Mouse (Mus musculus) C2C12 (cell line): ENCODE measurements around the gene Epn2. TPM values are rescaled to one million over a fixed set of nuclear protein-coding genes. Genes with fewer than 3 reads are reported as not detected.
A peak's percentile ranks its signal among the peaks of the same experiment; 100 is the strongest.

Experiments
- H3K27me3 ChIP-seq: one replicate; pipeline ENCODE4 v1.6.1; 2011; ENCODE audit not compliant: control insufficient read depth, insufficient read depth, insufficient read length
- H3K36me3 ChIP-seq: one replicate; pipeline ENCODE4 v1.6.1; 2011; ENCODE audit not compliant: control insufficient read depth, insufficient read depth
- H3K4me3 ChIP-seq: one replicate; pipeline ENCODE4 v1.5.1; 2011; ENCODE audit warnings: mild to moderate bottlenecking, control low read depth; ENCODE audit not compliant: poor library complexity, insufficient read depth, severe bottlenecking
- H3K79me2 ChIP-seq: one replicate; pipeline ENCODE4 v1.6.1; 2011; ENCODE audit not compliant: control insufficient read depth, insufficient read depth
- H3K79me3 ChIP-seq: one replicate; pipeline ENCODE4 v1.6.1; 2011; ENCODE audit warnings: low read depth, control low read depth
- H3ac ChIP-seq: one replicate; pipeline ENCODE3; 2011; ENCODE audit warnings: low read depth; ENCODE audit not compliant: control insufficient read depth, insufficient read length
- CEBPB ChIP-seq: IDR thresholded peaks from one replicate; pipeline ENCODE4 v1.6.1; 2011; ENCODE audit warnings: low read depth, mild to moderate bottlenecking, control low read depth, moderate library complexity
- CTCF ChIP-seq: IDR thresholded peaks from one replicate; pipeline ENCODE4 v1.5.1; 2011; ENCODE audit not compliant: control insufficient read depth, insufficient read depth, insufficient read length
- FOSL1 ChIP-seq: IDR thresholded peaks from one replicate; pipeline ENCODE4 v1.8.0; 2011; ENCODE audit warnings: mild to moderate bottlenecking, low read length; ENCODE audit not compliant: poor library complexity, insufficient read depth, severe bottlenecking
- MAX ChIP-seq: IDR thresholded peaks from one replicate; pipeline ENCODE4 v1.6.1; 2011; ENCODE audit warnings: mild to moderate bottlenecking, control low read depth
- MYOD1 ChIP-seq: IDR thresholded peaks from one replicate; pipeline ENCODE4 v1.6.1; 2011; ENCODE audit warnings: low read depth; ENCODE audit not compliant: control insufficient read depth, insufficient read length
- MYOG ChIP-seq: IDR thresholded peaks from one replicate; pipeline ENCODE4 v1.6.1; 2011; ENCODE audit not compliant: control insufficient read depth, insufficient read length; ENCODE audit errors: extremely low read depth
- USF1 ChIP-seq: IDR thresholded peaks from one replicate; pipeline ENCODE4 v1.6.1; 2011; ENCODE audit warnings: low read depth, mild to moderate bottlenecking, control low read depth, moderate library complexity
- polyA plus RNA-seq: library from polyadenylated mRNA; unstranded; fragments of >200 nt; fragmentation: generic; extraction: Trizol; gene quantifications from one replicate; pipeline ENCODE4 v1.2.1, GENCODE M21; 2012; ENCODE audit warnings: missing spikeins

The Epn2 gene
- polyA plus RNA-seq, 1 experiment, result 21.1 TPM

DNA sequence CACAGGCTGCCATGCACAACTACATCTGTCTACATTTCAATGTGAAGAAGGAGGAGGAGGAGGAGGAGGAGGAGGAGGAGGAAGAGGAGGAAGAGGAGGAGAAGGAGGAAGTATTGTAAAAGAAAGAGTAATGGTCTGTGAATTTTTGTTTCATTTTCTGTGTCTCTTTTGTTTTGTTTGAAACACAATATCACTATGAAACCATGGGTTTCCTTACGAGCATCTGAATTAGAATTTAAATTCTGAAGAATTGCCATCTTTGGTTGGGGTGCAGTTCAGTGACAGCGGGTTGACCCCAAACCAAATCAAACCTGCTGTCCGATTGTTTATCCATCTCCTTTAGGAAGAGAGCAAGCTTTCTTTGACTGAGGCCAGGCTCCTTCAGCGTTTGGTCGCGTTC, 39.9 kb upstream of the Epn2 start:
- no peaks in the 10 kb centered on the region for H3K36me3 ChIP-seq
- no peaks in the 10 kb centered on the region for H3K27me3 ChIP-seq
- H3K4me3 ChIP-seq, result no peak overlapping the region
- no peaks in the 10 kb centered on the region for H3K79me2 ChIP-seq
- peak overlapping the region; percentile 13 for H3ac ChIP-seq
- TF ChIP-seq CTCF (no peak), CEBPB (no peak), FOSL1 (no peak), MAX (no peak), USF1 (no peak), MYOD1 (no peak)
- no peaks in the 10 kb centered on the region for H3K79me3 ChIP-seq

- Histone ChIP-seq H3K4me3 (no peak overlapping the region), H3ac (no peak overlapping the region), H3K36me3 (no peaks in the 10 kb centered on the region), H3K79me3 (no peaks in the 10 kb centered on the region), H3K27me3 (no peaks in the 10 kb centered on the region), H3K79me2 (no peaks in the 10 kb centered on the region)
- TF ChIP-seq MAX, result no peak
- TF ChIP-seq USF1, result no peak
- no peak for TF ChIP-seq MYOG
- no peak for TF ChIP-seq CTCF
- no peak for TF ChIP-seq FOSL1
- no peak for TF ChIP-seq CEBPB
- no peak for TF ChIP-seq MYOD1
These were observed 39.1 kb upstream of the Epn2 start for GRCm38 (mm10) chr11:61618571-61618970.

- Histone ChIP-seq H3K27me3 (no peaks in the 10 kb centered on the region), H3ac (no peak overlapping the region), H3K4me3 (no peak overlapping the region), H3K79me2 (no peaks in the 10 kb centered on the region), H3K79me3 (no peaks in the 10 kb centered on the region), H3K36me3 (no peaks in the 10 kb centered on the region)
- no peak for TF ChIP-seq CEBPB
- no peak for TF ChIP-seq MAX
- TF ChIP-seq CTCF, result no peak
- no peak for TF ChIP-seq MYOD1
- TF ChIP-seq USF1, result no peak
- TF ChIP-seq FOSL1, result no peak
- no peak for TF ChIP-seq MYOG
These were observed 38.6 kb upstream of the Epn2 start for GRCm38 (mm10) chr11:61618131-61618530.

DNA sequence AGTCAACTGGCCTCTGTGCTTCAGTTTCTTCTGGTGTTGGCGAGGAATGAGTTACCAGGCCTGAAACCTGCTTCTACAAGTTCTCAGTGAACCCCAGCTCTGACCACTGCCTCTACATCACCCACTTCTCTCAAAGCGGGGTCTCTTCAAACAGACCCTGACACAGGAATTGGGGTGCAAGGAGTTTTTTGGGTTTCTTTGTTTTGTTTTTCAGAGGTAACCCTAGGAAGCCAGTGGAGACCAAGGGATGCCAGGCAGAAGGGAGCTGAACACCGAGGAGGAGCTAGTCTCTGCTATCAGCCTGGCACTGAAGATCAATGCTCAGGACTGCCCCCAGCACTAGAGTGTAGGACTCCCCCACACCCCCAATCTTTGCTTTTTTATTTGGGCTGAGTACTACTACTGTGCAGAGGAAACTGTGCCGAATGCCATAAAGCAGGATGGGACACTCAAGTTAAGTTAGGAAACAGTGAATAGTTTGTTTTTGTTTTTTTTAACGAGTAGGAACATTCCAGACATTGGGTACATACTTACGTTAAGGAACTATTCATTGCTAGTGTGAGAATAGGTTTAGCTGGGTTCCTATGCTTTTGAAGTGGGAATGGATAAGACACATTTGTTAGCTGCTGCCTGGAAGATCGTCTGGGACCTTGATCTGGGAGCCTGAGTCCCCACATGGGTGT, 37.9 kb upstream of the Epn2 start:
- Histone ChIP-seq H3K4me3 (no peak overlapping the region), H3K27me3 (no peaks in the 10 kb centered on the region), H3K36me3 (no peaks in the 10 kb centered on the region), H3K79me3 (no peaks in the 10 kb centered on the region), H3ac (no peak overlapping the region), H3K79me2 (no peaks in the 10 kb centered on the region)
- TF ChIP-seq FOSL1 (no peak), MYOD1 (no peak), MYOG (no peak), MAX (no peak), CEBPB (no peak), CTCF (no peak), USF1 (no peak)

GRCm38 (mm10) chr11:61616523-61617292, 37.2 kb upstream of the Epn2 start:
- H3K4me3 ChIP-seq, result no peak overlapping the region
- H3K79me2 ChIP-seq, result no peaks in the 10 kb centered on the region
- H3ac ChIP-seq, result no peak overlapping the region
- no peaks in the 10 kb centered on the region for H3K36me3 ChIP-seq
- TF ChIP-seq CTCF, result no peak
- no peak for TF ChIP-seq MYOG
- TF ChIP-seq MYOD1, result no peak
- no peak for TF ChIP-seq CEBPB
- TF ChIP-seq FOSL1, result no peak
- no peak for TF ChIP-seq USF1
- TF ChIP-seq MAX, result no peak
- H3K27me3 ChIP-seq, result no peaks in the 10 kb centered on the region
- H3K79me3 ChIP-seq, result no peaks in the 10 kb centered on the region
